ENCODE assay signal across 9 mouse cellular contexts in the genomic region with DNA sequence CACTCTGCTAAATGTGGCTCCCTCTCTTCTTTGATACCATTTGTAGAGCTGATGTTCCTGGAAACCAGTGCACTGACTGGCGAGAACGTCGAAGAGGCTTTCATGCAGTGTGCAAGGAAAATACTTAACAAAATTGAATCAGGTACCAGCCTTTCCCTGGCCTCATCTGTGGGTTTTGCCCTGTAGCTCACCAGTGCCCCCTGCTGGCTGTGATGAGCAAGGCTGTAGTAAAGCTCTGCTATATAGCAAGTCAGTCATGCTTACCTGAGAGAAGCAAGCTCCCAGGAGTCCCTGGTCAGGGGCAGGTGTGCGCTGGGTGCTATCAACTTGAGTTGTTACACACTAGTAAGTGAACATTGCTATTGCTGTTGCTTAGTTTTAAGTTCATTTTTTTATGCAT. TPM values are rescaled to one million over a fixed set of nuclear protein-coding genes. Genes with fewer than 3 reads are reported as not detected.
A peak's percentile ranks its signal among the peaks of the same experiment; 100 is the strongest.
DNase-seq lines count a peak whose midpoint lies in the region; ATAC-seq and TF ChIP-seq lines count a peak whose summit lies in the region.
"Had no signal": no experiment of that assay in that cellular context is flagged by ENCODE, and none has a peak within 500 bp of the region (broad histone marks: within the 10 kb centered on the region; RNA-seq: fewer than 3 reads in every experiment).

No protein-coding gene starts in this region.

- TF ChIP-seq CTCF in hindbrain, postnatal 0 days (IDR thresholded peaks at IDR 0.05; ENCODE audit: low read depth), result peak; percentile 62
- TF ChIP-seq CTCF in C2C12 (IDR thresholded peaks at IDR 0.05; ENCODE audit: control insufficient read depth, insufficient read depth, insufficient read length), result peak; percentile 41
- TF ChIP-seq CTCF in thymus, adult 2 months (IDR thresholded peaks at IDR 0.05; ENCODE audit: borderline replicate concordance, control insufficient read depth, extremely low read depth, insufficient read depth, low read length, poor library complexity), result peak; percentile 75; the same call in 1 of the 2 replicates

- no peak overlapping the region for H3K4me2 ChIP-seq in hindbrain, postnatal 0 days (ENCODE audit: low read depth, low read length)
- no peak overlapping the region for H3K4me2 ChIP-seq in hindbrain, embryonic 14.5 days (replicated peaks)
- no peak overlapping the region for H3K4me2 ChIP-seq in forebrain, embryonic 14.5 days (ENCODE audit: low read length)
- H3K4me2 ChIP-seq: embryonic facial prominence, embryonic 13.5 days had no signal

- TF ChIP-seq POLR2A in thymus, adult 2 months (IDR thresholded peaks at IDR 0.05; ENCODE audit: control insufficient read depth, extremely low read depth, insufficient read depth, low read length, poor library complexity), result no peak

- WGBS in hindbrain, postnatal 0 days, result 95% methylated on average over 4 of the region's 4 CpGs
- 97% methylated on average over 4 of the region's 4 CpGs for WGBS in hindbrain, embryonic 14.5 days
- WGBS in thymus, adult 2 months, result 95% methylated on average over 4 of the region's 4 CpGs
- WGBS in forebrain, embryonic 14.5 days, result 98% methylated on average over 4 of the region's 4 CpGs

- H3K27me3 ChIP-seq in hindbrain, postnatal 0 days (ENCODE audit: insufficient read depth, low read length), result no peaks in the 10 kb centered on the region
- no peaks in the 10 kb centered on the region for H3K27me3 ChIP-seq in hindbrain, embryonic 14.5 days (ENCODE audit: control insufficient read depth, insufficient read depth, low read length)
- no peaks in the 10 kb centered on the region for H3K27me3 ChIP-seq in C2C12 (ENCODE audit: control insufficient read depth, insufficient read depth, insufficient read length)
- H3K27me3 ChIP-seq in thymus, adult 2 months (ENCODE audit: control insufficient read depth, insufficient read depth, low read length), result no peaks in the 10 kb centered on the region
- no peaks in the 10 kb centered on the region for H3K27me3 ChIP-seq in forebrain, embryonic 14.5 days (replicated peaks; ENCODE audit: control insufficient read depth, insufficient read depth, low read length)
- H3K27me3 ChIP-seq: embryonic facial prominence, embryonic 13.5 days had no signal

- no peak overlapping the region for H3K9ac ChIP-seq in hindbrain, postnatal 0 days (replicated peaks; ENCODE audit: low read length)
- H3K9ac ChIP-seq in hindbrain, embryonic 14.5 days, result no peak overlapping the region
- H3K9ac ChIP-seq in forebrain, embryonic 14.5 days (ENCODE audit: low read length), result no peak overlapping the region
- H3K9ac ChIP-seq: embryonic facial prominence, embryonic 13.5 days had no signal

- no peaks in the 10 kb centered on the region for H3K4me1 ChIP-seq in hindbrain, postnatal 0 days (ENCODE audit: insufficient read depth, low read length)
- no peaks in the 10 kb centered on the region for H3K4me1 ChIP-seq in hindbrain, embryonic 14.5 days (replicated peaks; ENCODE audit: control insufficient read depth, insufficient read depth, low read length)
- H3K4me1 ChIP-seq in thymus, adult 2 months (replicated peaks; ENCODE audit: control insufficient read depth, insufficient read depth, low read length), result no peaks in the 10 kb centered on the region
- no peaks in the 10 kb centered on the region for H3K4me1 ChIP-seq in forebrain, embryonic 14.5 days (ENCODE audit: control insufficient read depth, insufficient read depth, low read length)
- H3K4me1 ChIP-seq: embryonic facial prominence, embryonic 13.5 days had no signal

- H3K9me3 ChIP-seq in hindbrain, postnatal 0 days (ENCODE audit: low read length), result no peaks in the 10 kb centered on the region
- no peaks in the 10 kb centered on the region for H3K9me3 ChIP-seq in hindbrain, embryonic 14.5 days (ENCODE audit: control insufficient read depth, low read length)
- no peaks in the 10 kb centered on the region for H3K9me3 ChIP-seq in forebrain, embryonic 14.5 days (replicated peaks; ENCODE audit: control insufficient read depth, low read length)
- H3K9me3 ChIP-seq: embryonic facial prominence, embryonic 13.5 days had no signal

- no peaks in the 10 kb centered on the region for H3K79me2 ChIP-seq in C2C12 (ENCODE audit: control insufficient read depth, insufficient read depth)

- DNase-seq in hindbrain, postnatal 0 days (ENCODE audit: low spot score), result no peak
- no peak for DNase-seq in hindbrain, embryonic 14.5 days (ENCODE audit: low spot score)
- peak; percentile 49 for DNase-seq in T-cell, adult 2 months (ENCODE audit: low spot score)
- DNase-seq in gastrocnemius, adult 8-10 months (ENCODE audit: low spot score in 2 of 2), result peak; percentile 29 to 43
- peak; percentile 49 to 58 for DNase-seq in lung, adult 18-20 months
- peak; percentile 52 for DNase-seq in thymus, adult 2 months
- DNase-seq in forebrain, embryonic 14.5 days (ENCODE audit: low spot score), result no peak

- no peak overlapping the region for H3K4me3 ChIP-seq in hindbrain, postnatal 0 days (ENCODE audit: low read length)
- H3K4me3 ChIP-seq in hindbrain, embryonic 14.5 days (replicated peaks; ENCODE audit: low read length), result no peak overlapping the region
- H3K4me3 ChIP-seq in C2C12 (ENCODE audit: insufficient read depth, poor library complexity, severe bottlenecking), result no peak overlapping the region
- H3K4me3 ChIP-seq in thymus, adult 2 months (ENCODE audit: control insufficient read depth, insufficient read depth, low read length), result no peak overlapping the region
- no peak overlapping the region for H3K4me3 ChIP-seq in forebrain, embryonic 14.5 days (ENCODE audit: low read depth, low read length)
- H3K4me3 ChIP-seq: embryonic facial prominence, embryonic 13.5 days had no signal

- no peak overlapping the region for H3ac ChIP-seq in C2C12 (ENCODE audit: control insufficient read depth, insufficient read length, low read depth)

- no peak overlapping the region for H3K27ac ChIP-seq in hindbrain, postnatal 0 days
- H3K27ac ChIP-seq in hindbrain, embryonic 14.5 days, result no peak overlapping the region
- no peak overlapping the region for H3K27ac ChIP-seq in thymus, adult 2 months (ENCODE audit: control insufficient read depth, insufficient read depth, low read length)
- H3K27ac ChIP-seq in forebrain, embryonic 14.5 days (ENCODE audit: low read depth, low read length), result no peak overlapping the region
- H3K27ac ChIP-seq: embryonic facial prominence, embryonic 13.5 days had no signal

- H3K79me3 ChIP-seq in C2C12 (ENCODE audit: low read depth), result no peaks in the 10 kb centered on the region

- peaks cover 68% of the 10 kb centered on the region for H3K36me3 ChIP-seq in hindbrain, postnatal 0 days (ENCODE audit: insufficient read depth, low read length)
- peaks cover 88% of the 10 kb centered on the region for H3K36me3 ChIP-seq in hindbrain, embryonic 14.5 days (replicated peaks; ENCODE audit: control insufficient read depth, insufficient read depth)
- peaks cover 16% of the 10 kb centered on the region for H3K36me3 ChIP-seq in C2C12 (ENCODE audit: control insufficient read depth, insufficient read depth)
- 0 out of 2 replicates have a peak, but pooled peaks cover 5% of the 10 kb centered on the region for H3K36me3 ChIP-seq in thymus, adult 2 months (ENCODE audit: control insufficient read depth, insufficient read depth, low read length)
- H3K36me3 ChIP-seq in forebrain, embryonic 14.5 days (ENCODE audit: control insufficient read depth, insufficient read depth, low read length), result peaks cover 89% of the 10 kb centered on the region

- no peak for ATAC-seq in hindbrain, postnatal 0 days
- no peak for ATAC-seq in hindbrain, embryonic 14.5 days (ENCODE audit: low FRiP score)
- no peak for ATAC-seq in forebrain, embryonic 14.5 days

TF ChIP-seq in C2C12, 6 proteins besides CTCF, POLR2A, EP300 and RAD21:
- no peak for TF ChIP-seq FOSL1 (IDR thresholded peaks at IDR 0.05; ENCODE audit: insufficient read depth, low read length, poor library complexity, severe bottlenecking)
- no peak for TF ChIP-seq CEBPB (IDR thresholded peaks at IDR 0.05; ENCODE audit: low read depth)
- TF ChIP-seq MYOG (IDR thresholded peaks at IDR 0.05; ENCODE audit: control insufficient read depth, extremely low read depth, insufficient read length), result no peak
- TF ChIP-seq MAX (IDR thresholded peaks at IDR 0.05), result no peak
- TF ChIP-seq USF1 (IDR thresholded peaks at IDR 0.05; ENCODE audit: low read depth), result no peak
- no peak for TF ChIP-seq MYOD1 (IDR thresholded peaks at IDR 0.05; ENCODE audit: control insufficient read depth, insufficient read length, low read depth)

RNA-seq across cellular contexts. Expression of a gene that starts 27.0 kb away (rescaled TPM):
- 46.3 and 58.3 TPM in 2 replicates for total RNA-seq in hindbrain, postnatal 0 days (2014; rRNA removed)
- polyA plus RNA-seq in hindbrain, postnatal 0 days (2015; fragmentation: Nextera tagmentation; extraction: Ambion mirVana), result 94.7 and 96.8 TPM in 2 replicates
- polyA plus RNA-seq in hindbrain, embryonic 14.5 days (2014; fragmentation: Nextera tagmentation; extraction: Ambion mirVana), result 79.1 and 82.7 TPM in 2 replicates
- 19.7 TPM for polyA plus RNA-seq in C2C12 (2012; fragmentation: generic; extraction: Trizol)
- total RNA-seq in gastrocnemius, adult 8-10 months (2022), result 10 to 100 TPM; 13.3 to 17.1 (median 15.3) TPM
- polyA plus RNA-seq in thymus, adult 2 months (2012; rRNA removed), result 4.4 and 5.1 TPM in 2 replicates
- 68.2 and 74.5 TPM in 2 replicates for polyA plus RNA-seq in forebrain, embryonic 14.5 days (2014; fragmentation: Nextera tagmentation; extraction: Ambion mirVana)

RNA-seq across cellular contexts. Expression of a gene that starts 27.3 kb away (rescaled TPM):
- 13.4 and 14.8 TPM in 2 replicates for total RNA-seq in hindbrain, postnatal 0 days (2014; rRNA removed)
- 5.0 and 6.4 TPM in 2 replicates for polyA plus RNA-seq in hindbrain, postnatal 0 days (2015; fragmentation: Nextera tagmentation; extraction: Ambion mirVana)
- 5.0 TPM in 2 replicates for polyA plus RNA-seq in hindbrain, embryonic 14.5 days (2014; fragmentation: Nextera tagmentation; extraction: Ambion mirVana)
- polyA plus RNA-seq in C2C12 (2012; fragmentation: generic; extraction: Trizol), result 3.3 TPM
- total RNA-seq in gastrocnemius, adult 8-10 months (2022), result under 1 TPM; 0.22 to 0.51 (median 0.28) TPM
- 7.3 and 9.6 TPM in 2 replicates for polyA plus RNA-seq in thymus, adult 2 months (2012; rRNA removed)
- 5.2 and 6.7 TPM in 2 replicates for polyA plus RNA-seq in forebrain, embryonic 14.5 days (2014; fragmentation: Nextera tagmentation; extraction: Ambion mirVana)

Comparison
In these comparisons a context has a peak if more than half of its experiments do, and no peak if none do; other contexts are left out.
1. DNase-seq: peak in T-cell, adult 2 months (single experiment), gastrocnemius, adult 8-10 months (2 of 2), lung, adult 18-20 months (2 of 2) and thymus, adult 2 months (single experiment); none in hindbrain, postnatal 0 days (single experiment), hindbrain, embryonic 14.5 days (single experiment) and forebrain, embryonic 14.5 days (single experiment).
2. Peak in every context shown above with its lines, with median percentiles within 50 percentile points of each other: CTCF ChIP-seq.